Mouse (Mus musculus) heart, adult 2 months (tissue): ENCODE measurements around the gene Iqschfp.

Experiments
- CTCF ChIP-seq: fragments of 200-600 bp; IDR thresholded peaks from 2 replicates; pipeline ENCODE4 v1.8.1; 2022; ENCODE audit warnings: antibody characterized with exemption, mild to moderate bottlenecking, moderate library complexity
- EP300 ChIP-seq: fragments of 200-500 bp; IDR thresholded peaks from 2 replicates; pipeline ENCODE4 v1.6.1; 2011; ENCODE audit warnings: low read depth, low read length, control low read depth; ENCODE audit not compliant: insufficient read depth
- POLR2A ChIP-seq: fragments of 200-500 bp; IDR thresholded peaks from 2 replicates; pipeline ENCODE4 v1.6.1; 2011; ENCODE audit warnings: mild to moderate bottlenecking, low read depth, low read length, control low read depth; ENCODE audit not compliant: insufficient read depth

DNA sequence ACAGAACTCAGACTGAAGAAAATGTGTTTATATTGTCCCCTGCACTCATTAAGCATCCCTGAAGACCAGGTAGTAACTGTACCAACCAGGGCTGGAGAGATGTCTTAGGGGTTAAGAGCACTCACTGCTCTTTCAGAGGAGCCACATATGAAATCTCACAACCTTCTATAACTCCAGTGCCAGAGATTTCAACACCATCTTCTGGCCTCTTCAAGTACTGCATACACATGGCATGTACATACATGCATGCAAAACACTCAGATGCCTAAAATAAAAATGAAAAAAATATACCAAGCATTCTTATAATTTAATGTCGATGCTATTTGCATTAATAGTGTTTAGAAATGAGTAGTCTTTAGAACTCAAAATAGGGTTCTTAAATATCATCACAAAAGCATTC lies 88.0 kb downstream of the Iqschfp start:
- TF ChIP-seq EP300 (no peak), CTCF (no peak), POLR2A (no peak)
